Mouse (Mus musculus) hindbrain, embryonic 11.5 days (tissue): Measurements from ENCODE around the gene Mbd3. TPM values are rescaled to one million over a fixed set of nuclear protein-coding genes. Genes with fewer than 3 reads are reported as not detected.

Source experiments
- ATAC-seq: fragments of 200-750 bp; cut with Nextera tagmentation; 2 replicates; pipeline ENCODE4 v1.8.0; 2017; ENCODE audit warnings: mild to moderate bottlenecking, moderate TSS enrichment, moderate library complexity; ENCODE audit not compliant: low FRiP score
- DNase-seq: peaks from one replicate; pipeline ENCODE4 v3.0.0-alpha.2; 2015; ENCODE audit warnings: low spot score
- H3K27ac ChIP-seq: fragments of 300-500 bp; sonication (generic); 2 replicates; pipeline ENCODE4 v1.5.1; 2014; ENCODE audit warnings: mild to moderate bottlenecking, low read depth, low read length
- H3K27me3 ChIP-seq: fragments of 300-500 bp; sonication (generic); 2 replicates; pipeline ENCODE4 v1.6.1; 2014; ENCODE audit warnings: mild to moderate bottlenecking, low read length, moderate library complexity, mixed read lengths; ENCODE audit not compliant: control insufficient read depth, insufficient read depth
- H3K36me3 ChIP-seq: fragments of 300-500 bp; sonication (generic); 2 replicates; pipeline ENCODE4 v1.6.1; 2014; ENCODE audit warnings: mild to moderate bottlenecking, low read length, moderate library complexity, mixed read lengths; ENCODE audit not compliant: control insufficient read depth, insufficient read depth
- H3K4me1 ChIP-seq: fragments of 300-500 bp; sonication (generic); replicated peaks from 2 replicates; pipeline ENCODE4 v1.6.1; 2014; ENCODE audit warnings: low read length, mixed read lengths; ENCODE audit not compliant: control insufficient read depth, insufficient read depth
- H3K4me2 ChIP-seq: fragments of 300-500 bp; sonication (generic); replicated peaks from 2 replicates; pipeline ENCODE4 v1.6.1; 2014; ENCODE audit warnings: mild to moderate bottlenecking, low read depth, low read length
- H3K4me3 ChIP-seq: fragments of 300-500 bp; sonication (generic); 2 replicates; pipeline ENCODE4 v1.5.1; 2014; ENCODE audit warnings: low read depth, low read length
- H3K9ac ChIP-seq: fragments of 300-500 bp; sonication (generic); 2 replicates; pipeline ENCODE4 v1.6.1; 2014; ENCODE audit warnings: low read depth, low read length
- H3K9me3 ChIP-seq: fragments of 300-500 bp; sonication (generic); 2 replicates; pipeline ENCODE4 v1.6.1; 2016; ENCODE audit warnings: low read length; ENCODE audit not compliant: control insufficient read depth
- WGBS: fragments of 180-500 bp; shearing (Covaris S2); extraction: QIAGEN DNeasy Blood & Tissue Kit; methylation state at CpG from one replicate; pipeline ENCODE4 v1.1.7; 2014; 5-methylcytosine and 5-hydroxymethylcytosine counted together
- polyA plus RNA-seq: library from polyadenylated mRNA; unstranded; fragments of >200 nt; fragmentation: Nextera tagmentation; extraction: Ambion mirVana; gene quantifications from 2 replicates; pipeline ENCODE4 v1.2.1, GENCODE M21; 2014

The Mbd3 gene
- polyA plus RNA-seq, 1 experiment from 2014 or later: 240 TPM

DNA sequence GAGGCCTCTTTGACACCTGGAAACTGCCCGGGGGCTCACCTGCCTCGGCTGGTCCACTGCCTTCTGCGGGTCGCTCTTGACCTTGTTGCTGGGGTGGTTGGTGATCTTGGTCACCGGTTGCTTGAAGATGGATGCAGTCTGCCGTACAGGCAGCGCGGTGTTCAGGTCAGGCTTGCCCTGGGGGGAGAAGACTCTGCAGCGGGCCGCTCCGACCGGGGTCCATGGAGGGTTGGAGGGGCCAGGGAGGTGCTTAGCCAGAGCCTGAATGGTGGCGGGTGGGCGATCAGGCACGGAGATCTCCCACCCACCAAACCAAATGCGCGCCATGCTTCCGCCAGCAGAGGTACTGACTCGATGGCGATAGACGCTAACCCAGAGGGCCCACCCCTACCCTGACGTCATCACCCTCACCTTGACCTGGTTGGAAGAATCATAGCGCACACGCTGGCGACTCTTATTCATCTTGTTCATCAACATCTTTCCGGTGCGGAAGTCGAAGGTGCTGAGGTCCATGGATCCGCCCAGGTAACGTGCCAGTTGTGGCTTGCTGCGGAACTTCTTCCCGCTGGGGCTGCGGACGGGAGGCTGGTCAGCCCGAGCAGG is 4.2 kb downstream of the Mbd3 start:
- Histone ChIP-seq H3K9ac (no peak overlapping the region), H3K27ac (no peak overlapping the region), H3K4me1 (peaks cover 10% of the 10 kb centered on the region), H3K36me3 (peaks cover 20% of the 10 kb centered on the region), H3K4me2 (no peak overlapping the region), H3K27me3 (no peaks in the 10 kb centered on the region), H3K9me3 (no peaks in the 10 kb centered on the region), H3K4me3 (no peak overlapping the region)
- DNase-seq (no peak), ATAC-seq (no peak)
- 93% methylated on average over 35 of the region's 35 CpGs for WGBS

DNA sequence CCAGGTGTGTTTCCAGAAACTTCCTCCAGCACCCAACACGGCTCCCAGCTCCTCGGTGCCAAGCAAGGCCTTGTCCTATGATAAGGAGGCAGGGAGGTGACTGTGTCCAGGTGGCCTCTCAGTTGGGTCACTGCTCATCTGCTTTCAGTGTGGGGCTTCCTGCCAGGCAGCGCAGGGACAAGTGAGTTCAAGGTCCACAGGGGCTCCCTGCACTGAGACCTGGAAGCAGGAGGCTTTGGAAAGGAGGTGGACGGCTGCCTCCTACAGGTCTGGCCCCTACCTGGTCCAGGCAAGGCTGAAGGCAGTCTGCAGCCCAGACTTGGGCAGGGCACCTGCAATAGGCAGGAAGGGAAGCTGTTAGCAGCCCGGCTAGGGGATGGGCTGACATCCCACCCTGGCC is 6.7 kb downstream of the Mbd3 start:
- WGBS: 92% methylated on average over 5 of the region's 5 CpGs
- peaks cover 20% of the 10 kb centered on the region for H3K36me3 ChIP-seq
- ATAC-seq: no peak

DNA sequence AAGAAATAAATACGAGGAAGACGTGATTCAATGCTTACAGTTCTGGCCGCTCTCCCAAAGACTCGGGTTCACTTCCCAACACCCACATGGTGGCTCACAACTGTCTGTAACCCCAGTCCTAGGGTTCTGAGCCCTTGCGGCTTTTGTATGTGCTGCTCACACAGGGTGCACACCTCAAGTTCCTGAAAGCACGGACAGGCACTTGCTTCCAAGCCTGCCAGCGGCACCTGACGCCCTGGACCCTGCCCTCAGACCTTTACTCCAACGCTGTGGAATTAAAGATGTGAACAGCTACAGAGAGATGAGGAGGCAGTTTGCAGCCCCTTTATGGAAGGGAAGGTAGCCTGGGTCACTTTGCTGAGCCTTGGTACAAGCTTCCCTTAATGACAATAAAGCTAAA is 8.7 kb downstream of the Mbd3 start:
- H3K4me3 ChIP-seq: no peak overlapping the region
- H3K4me2 ChIP-seq: no peak overlapping the region
- ATAC-seq: no peak
- no peaks in the 10 kb centered on the region for H3K4me1 ChIP-seq
- WGBS: 91% methylated on average over 9 of the region's 9 CpGs
- DNase-seq: no peak
- H3K9me3 ChIP-seq: no peaks in the 10 kb centered on the region
- H3K27me3 ChIP-seq: no peaks in the 10 kb centered on the region
- H3K27ac ChIP-seq: no peak overlapping the region
- H3K9ac ChIP-seq: no peak overlapping the region
- peaks cover 20% of the 10 kb centered on the region for H3K36me3 ChIP-seq

More for the DNA sequence above, 6.7 kb downstream of the Mbd3 start:
- no peaks in the 10 kb centered on the region for H3K9me3 ChIP-seq
- no peak for DNase-seq
- H3K4me2 ChIP-seq: no peak overlapping the region
- peaks cover 5% of the 10 kb centered on the region for H3K4me1 ChIP-seq
- no peak overlapping the region for H3K27ac ChIP-seq
- H3K27me3 ChIP-seq: no peaks in the 10 kb centered on the region
- no peak overlapping the region for H3K4me3 ChIP-seq
- no peak overlapping the region for H3K9ac ChIP-seq

DNA sequence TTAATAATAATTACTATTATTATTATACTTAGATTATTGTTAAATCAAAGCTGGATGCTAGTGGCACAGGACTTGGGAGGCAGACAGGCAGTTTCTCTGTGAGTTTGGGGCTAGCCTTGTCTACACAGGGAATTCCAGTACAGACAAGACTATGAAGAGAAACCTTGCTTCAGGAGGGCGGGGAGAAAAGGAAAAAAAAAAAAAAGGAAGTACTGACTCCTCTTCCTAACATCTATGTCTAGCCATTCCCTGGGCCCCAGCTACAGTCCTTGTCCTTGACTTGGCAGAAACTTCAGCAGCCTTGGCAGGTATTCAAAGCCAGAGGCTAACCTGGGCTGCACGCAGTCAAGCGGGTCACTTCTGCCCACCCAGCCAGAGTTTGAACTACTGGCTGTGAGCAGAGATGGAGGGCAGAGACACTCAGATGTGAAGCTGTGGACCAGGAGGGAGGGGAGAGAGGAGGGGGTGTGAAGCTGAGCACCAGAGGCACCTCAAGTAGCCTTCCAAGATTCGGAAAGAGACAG is 10.1 kb downstream of the Mbd3 start:
- H3K4me3 ChIP-seq: no peak overlapping the region
- H3K27ac ChIP-seq: no peak overlapping the region
- 80% methylated on average over 4 of the region's 4 CpGs for WGBS
- H3K9ac ChIP-seq: no peak overlapping the region
- H3K9me3 ChIP-seq: no peaks in the 10 kb centered on the region
- ATAC-seq (no peak), DNase-seq (no peak)
- no peaks in the 10 kb centered on the region for H3K27me3 ChIP-seq
- no peak overlapping the region for H3K4me2 ChIP-seq
- H3K36me3 ChIP-seq: peaks cover 15% of the 10 kb centered on the region
- peaks cover 4% of the 10 kb centered on the region for H3K4me1 ChIP-seq

DNA sequence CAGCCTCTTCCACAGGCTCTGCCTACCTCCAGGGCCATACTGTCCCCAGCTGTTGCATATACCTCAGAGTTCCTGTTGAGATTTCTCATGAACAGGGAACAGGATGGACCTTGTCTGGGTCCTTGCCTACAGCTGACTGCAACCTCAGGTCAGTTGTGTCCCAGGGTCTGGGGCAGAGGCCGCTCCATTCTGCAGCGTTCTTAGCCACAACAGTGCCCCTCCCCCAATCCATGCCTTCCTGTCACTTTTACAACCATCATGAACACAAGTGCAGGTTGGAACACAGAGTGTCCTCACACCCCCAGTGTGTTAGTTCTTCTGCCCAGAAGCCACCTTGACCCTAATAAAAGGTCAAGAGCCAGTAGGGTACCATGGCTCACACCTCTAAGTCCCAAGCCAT is 10.6 kb downstream of the Mbd3 start:
- no peak overlapping the region for H3K4me3 ChIP-seq
- no peaks in the 10 kb centered on the region for H3K27me3 ChIP-seq
- no peak overlapping the region for H3K27ac ChIP-seq
- DNase-seq (no peak), ATAC-seq (no peak)
- H3K9me3 ChIP-seq: no peaks in the 10 kb centered on the region
- WGBS: 25% methylated on average over 2 of the region's 2 CpGs
- H3K4me2 ChIP-seq: no peak overlapping the region
- H3K4me1 ChIP-seq: peaks cover 9% of the 10 kb centered on the region
- H3K9ac ChIP-seq: no peak overlapping the region
- peaks cover 19% of the 10 kb centered on the region for H3K36me3 ChIP-seq

DNA sequence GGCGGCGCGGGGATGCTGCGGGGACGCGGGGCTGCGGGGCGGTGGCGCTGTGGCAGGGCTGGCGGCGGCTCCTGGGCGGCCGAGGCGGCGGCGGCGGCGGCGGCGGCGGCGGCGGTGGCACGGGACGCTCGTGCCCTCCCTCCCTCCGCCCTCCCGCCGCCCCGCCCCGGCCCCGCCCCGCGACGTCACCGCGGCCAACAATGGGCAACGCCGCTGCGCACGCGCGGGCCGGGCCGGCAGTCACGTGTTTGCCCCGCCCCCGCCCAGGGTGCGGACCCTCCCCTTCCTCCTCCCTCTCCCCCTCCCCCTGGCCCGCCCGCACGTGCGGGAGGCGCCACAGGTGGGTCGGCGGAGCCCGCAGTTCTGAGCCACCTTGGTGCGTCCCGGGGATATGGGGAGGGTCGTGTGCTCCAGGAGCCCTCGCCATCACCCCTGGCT is 11.8 kb downstream of the Mbd3 start, which contains the start of gene Mex3d:
TSS of gene Mex3d (minus strand) at position 138 of the 438 bp plus-strand sequence.
- ATAC-seq (peak; percentile 41), DNase-seq (peak; percentile 94)
- peak within 1 kb of the TSS; percentile 87 for H3K4me2 ChIP-seq
- H3K9ac ChIP-seq: peak within 1 kb of the TSS; percentile 100
- no peaks in the 10 kb centered on the region for H3K27me3 ChIP-seq
- WGBS: 0% methylated on average over 1 of the region's 61 CpGs
- H3K9me3 ChIP-seq: no peaks in the 10 kb centered on the region
- H3K36me3 ChIP-seq: peaks cover 12% of the 10 kb centered on the region
- peak within 1 kb of the TSS; percentile 99 for H3K27ac ChIP-seq
- peak within 1 kb of the TSS; percentile 98 for H3K4me3 ChIP-seq
- H3K4me1 ChIP-seq: peaks cover 12% of the 10 kb centered on the region

DNA sequence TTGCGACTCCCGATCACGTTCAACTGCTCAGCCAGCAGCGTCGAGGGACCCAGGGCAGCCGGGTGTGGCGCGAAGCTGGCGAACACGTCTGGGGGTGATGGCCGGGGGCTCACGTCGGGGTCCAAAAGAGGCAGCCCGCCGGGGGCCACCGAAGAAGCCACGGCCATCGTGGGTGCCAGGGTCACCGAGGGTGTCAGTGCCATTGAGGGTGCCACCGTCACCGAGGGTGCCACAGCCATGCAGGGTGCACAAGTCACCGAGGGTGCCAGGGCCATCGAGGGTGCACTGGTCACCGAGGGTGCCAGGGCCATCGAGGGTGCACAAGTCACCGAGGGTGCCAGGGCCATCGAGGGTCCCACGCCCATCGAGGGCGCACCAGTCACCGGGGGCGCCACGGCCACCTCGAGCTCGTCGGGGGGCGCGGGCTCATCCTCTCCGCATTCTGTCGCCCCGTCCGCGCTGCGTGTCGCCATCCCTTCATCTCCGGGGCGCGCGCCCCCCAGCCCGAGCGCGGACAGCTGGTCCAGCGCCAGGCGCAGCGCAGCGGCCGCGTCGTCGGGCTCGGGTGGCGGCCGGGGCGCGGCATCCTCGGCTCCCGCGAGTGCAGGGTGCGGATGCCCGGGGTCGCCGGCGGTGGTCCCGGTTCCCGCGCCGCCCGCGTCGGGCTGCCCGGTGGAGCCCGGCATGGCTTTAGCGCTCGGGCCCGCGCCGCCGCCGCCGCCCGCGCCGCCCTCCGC is 12.4 kb downstream of the Mbd3 start:
- no peak for ATAC-seq
- peak overlapping the region; percentile 100 for H3K9ac ChIP-seq
- H3K27me3 ChIP-seq: no peaks in the 10 kb centered on the region
- H3K4me3 ChIP-seq: peak overlapping the region; percentile 98
- H3K4me2 ChIP-seq: peak overlapping the region; percentile 80
- H3K36me3 ChIP-seq: peaks cover 10% of the 10 kb centered on the region
- peak overlapping the region; percentile 99 for H3K27ac ChIP-seq
- WGBS: under 1% methylated on average over 77 of the region's 94 CpGs
- DNase-seq: peak; percentile 49
- no peaks in the 10 kb centered on the region for H3K9me3 ChIP-seq
- peaks cover 12% of the 10 kb centered on the region for H3K4me1 ChIP-seq

DNA sequence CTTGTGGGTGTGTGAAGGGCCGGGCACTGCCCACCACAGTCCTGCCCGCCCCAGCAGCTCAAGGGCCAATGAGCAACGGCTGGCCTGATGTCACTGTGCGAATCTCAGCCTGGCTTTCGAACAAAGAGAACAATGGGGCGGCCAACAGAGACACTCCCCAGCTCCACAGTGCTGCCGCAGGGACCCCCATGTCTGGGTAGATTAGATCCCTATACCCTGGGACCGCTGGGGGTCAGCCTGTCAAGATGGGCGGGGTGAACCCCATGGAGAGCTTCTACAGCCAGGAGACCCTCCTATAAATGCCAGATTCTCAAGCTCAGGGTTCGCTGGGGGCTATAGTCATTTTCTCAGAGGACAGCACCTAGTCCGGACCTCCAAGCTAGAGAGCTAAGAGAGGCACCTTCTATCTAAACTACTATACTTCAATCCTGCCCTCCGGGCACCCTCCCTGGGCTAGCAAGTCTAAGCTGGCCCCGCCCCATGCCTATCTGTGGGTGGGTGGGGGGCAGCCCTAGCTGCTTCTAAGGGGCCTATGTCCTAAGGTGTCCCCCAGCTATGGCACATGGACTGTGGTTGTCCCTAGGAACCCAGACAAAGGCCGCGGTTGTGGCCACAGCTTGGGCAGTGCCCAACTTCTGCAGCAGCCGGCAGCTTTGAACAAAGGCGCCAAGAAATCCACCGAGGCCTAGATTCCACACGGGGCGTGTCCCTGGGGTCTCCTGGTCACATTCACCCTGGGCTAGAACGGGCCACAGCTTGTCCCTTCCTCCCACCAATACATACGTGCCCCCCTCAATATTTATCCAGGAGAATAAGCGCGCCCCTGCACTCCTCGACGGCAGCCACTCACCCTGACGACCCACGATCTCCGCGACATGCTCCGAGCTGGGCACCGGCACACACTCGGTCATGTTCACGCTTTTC is 13.3 kb downstream of the Mbd3 start:
- WGBS: 1% methylated on average over 34 of the region's 34 CpGs
- H3K4me2 ChIP-seq: peak overlapping the region; percentile 80
- peaks cover 12% of the 10 kb centered on the region for H3K4me1 ChIP-seq
- ATAC-seq (peak; percentile 77), DNase-seq (peak; percentile 82)
- H3K36me3 ChIP-seq: peaks cover 17% of the 10 kb centered on the region
- no peaks in the 10 kb centered on the region for H3K9me3 ChIP-seq
- no peaks in the 10 kb centered on the region for H3K27me3 ChIP-seq
- peak overlapping the region; percentile 99 for H3K27ac ChIP-seq
- H3K9ac ChIP-seq: peak overlapping the region; percentile 100
- H3K4me3 ChIP-seq: peak overlapping the region; percentile 98
